Mouse (Mus musculus) embryonic facial prominence, embryonic 10.5 days (tissue): Measurements from ENCODE around the gene Prdx3. TPM values are rescaled to one million over a fixed set of nuclear protein-coding genes. Genes with fewer than 3 reads are reported as not detected.

Source experiments
- DNase-seq: peaks from one replicate; pipeline ENCODE4 v3.0.0-alpha.2; 2017; ENCODE audit warnings: low spot score
- H3K27ac ChIP-seq: fragments of 300-500 bp; sonication (generic); replicated peaks from 2 replicates; pipeline ENCODE4 v1.5.1; 2016; ENCODE audit warnings: mild to moderate bottlenecking
- H3K27me3 ChIP-seq: fragments of 300-500 bp; sonication (generic); replicated peaks from 2 replicates; pipeline ENCODE4 v1.6.1; 2016; ENCODE audit warnings: low read depth, mild to moderate bottlenecking; ENCODE audit not compliant: poor library complexity, severe bottlenecking
- H3K36me3 ChIP-seq: fragments of 300-500 bp; sonication (generic); replicated peaks from 2 replicates; pipeline ENCODE4 v1.6.1; 2016; ENCODE audit warnings: mild to moderate bottlenecking, moderate library complexity
- H3K4me1 ChIP-seq: fragments of 300-500 bp; sonication (generic); 2 replicates; pipeline ENCODE4 v1.6.1; 2016
- H3K4me3 ChIP-seq: fragments of 300-500 bp; sonication (generic); 2 replicates; pipeline ENCODE4 v1.5.1; 2016; ENCODE audit warnings: mild to moderate bottlenecking, moderate library complexity
- H3K9me3 ChIP-seq: fragments of 300-500 bp; sonication (generic); 2 replicates; pipeline ENCODE4 v1.6.1; 2016; ENCODE audit warnings: mild to moderate bottlenecking
- WGBS: fragments of 180-500 bp; shearing (Covaris S2); methylation state at CpG from one replicate; pipeline ENCODE4 v1.1.7; 2016; 5-methylcytosine and 5-hydroxymethylcytosine counted together
- polyA plus RNA-seq: library from polyadenylated mRNA; unstranded; fragments of >200 nt; fragmentation: Nextera tagmentation; extraction: Ambion mirVana; gene quantifications from 2 replicates; pipeline ENCODE4 v1.2.1, GENCODE M21; 2016

Prdx3 gene
- polyA plus RNA-seq, 1 experiment from 2014 or later = 104 TPM

GRCm38 (mm10) chr19:60843324-60843723 is 31.0 kb downstream of the Prdx3 start:
- no peaks in the 10 kb centered on the region for H3K27me3 ChIP-seq
- no peak overlapping the region for H3K4me3 ChIP-seq
- H3K9me3 ChIP-seq = no peaks in the 10 kb centered on the region
- peaks cover 34% of the 10 kb centered on the region for H3K36me3 ChIP-seq
- no peaks in the 10 kb centered on the region for H3K4me1 ChIP-seq
- no peak for DNase-seq
- H3K27ac ChIP-seq = no peak overlapping the region

GRCm38 (mm10) chr19:60837747-60838146 is 36.6 kb downstream of the Prdx3 start:
- Histone ChIP-seq H3K36me3 (peaks cover 77% of the 10 kb centered on the region), H3K4me1 (no peaks in the 10 kb centered on the region), H3K27me3 (no peaks in the 10 kb centered on the region), H3K27ac (no peak overlapping the region), H3K4me3 (no peak overlapping the region), H3K9me3 (no peaks in the 10 kb centered on the region)
- 89% methylated on average over 1 of the region's 1 CpGs for WGBS
- peak; percentile 76 for DNase-seq

GRCm38 (mm10) chr19:60818677-60819076 is 55.7 kb downstream of the Prdx3 start:
- no peaks in the 10 kb centered on the region for H3K9me3 ChIP-seq
- H3K27me3 ChIP-seq = no peaks in the 10 kb centered on the region
- no peak for DNase-seq
- 88% methylated on average over 6 of the region's 6 CpGs for WGBS
- H3K27ac ChIP-seq = no peak overlapping the region
- no peaks in the 10 kb centered on the region for H3K4me1 ChIP-seq
- peaks cover 83% of the 10 kb centered on the region for H3K36me3 ChIP-seq
- no peak overlapping the region for H3K4me3 ChIP-seq

Other genes starting within 250 kb of the Prdx3 start
- 1.2 and 1.4 TPM in 2 replicates for gene Nanos1, start 118.6 kb downstream of the Prdx3 start, polyA plus RNA-seq
- gene Eif3a, start 83.9 kb downstream of the Prdx3 start, polyA plus RNA-seq = 167 and 171 TPM in 2 replicates
- gene Fam45a, start 63.0 kb downstream of the Prdx3 start, polyA plus RNA-seq = 28.4 and 29.6 TPM in 2 replicates
- 11.1 and 12.6 TPM in 2 replicates for gene Sfxn4, start 13.1 kb downstream of the Prdx3 start, polyA plus RNA-seq
- gene Grk5, start 15.2 kb upstream of the Prdx3 start, polyA plus RNA-seq = 2.1 and 2.4 TPM in 2 replicates